Mouse (Mus musculus): Measurements from ENCODE around the gene Naa35. TPM values are rescaled to one million over a fixed set of nuclear protein-coding genes. Genes with fewer than 3 reads are reported as not detected.
A peak's percentile ranks its signal among the peaks of the same experiment; 100 is the strongest.
"Not testable (repeated sequence)": the region's sequence is repeated elsewhere in the genome, so short reads cannot be mapped to it uniquely, and the experiment has no call there.

The Naa35 gene
- polyA plus RNA-seq, 1 experiment, result 57.0 TPM

- Histone ChIP-seq H3K4me1 (ENCODE audit: control insufficient read depth, insufficient read depth, insufficient read length, low read length) (peaks cover 6% of the 10 kb centered on the region), H3K4me3 (ENCODE audit: insufficient read depth, low read depth, low read length) (peak overlapping the region; percentile 81), H3K27ac (replicated peaks; ENCODE audit: low read depth, low read length) (peak overlapping the region; percentile 70)
These were observed 27.7 kb upstream of the Naa35 start for GRCm38 (mm10) chr13:59557185-59557985.

- Histone ChIP-seq H3K4me1 (ENCODE audit: control insufficient read depth, insufficient read depth, insufficient read length, low read length) (peaks cover 6% of the 10 kb centered on the region), H3K27ac (replicated peaks; ENCODE audit: low read depth, low read length) (no peak overlapping the region), H3K4me3 (ENCODE audit: insufficient read depth, low read depth, low read length) (no peak overlapping the region)
These were observed 26.3 kb upstream of the Naa35 start for GRCm38 (mm10) chr13:59558776-59559175.

- H3K27ac ChIP-seq (replicated peaks; ENCODE audit: low read depth, low read length), result no peak overlapping the region
- H3K4me1 ChIP-seq (ENCODE audit: control insufficient read depth, insufficient read depth, insufficient read length, low read length), result no peaks in the 10 kb centered on the region
- no peak overlapping the region for H3K4me3 ChIP-seq (ENCODE audit: insufficient read depth, low read depth, low read length)
These were observed 22.6 kb upstream of the Naa35 start for GRCm38 (mm10) chr13:59562471-59562870.

- H3K4me1 ChIP-seq (ENCODE audit: control insufficient read depth, insufficient read depth, insufficient read length, low read length), result no peaks in the 10 kb centered on the region
- H3K4me3 ChIP-seq (ENCODE audit: insufficient read depth, low read depth, low read length), result no peak overlapping the region
- no peak overlapping the region for H3K27ac ChIP-seq (replicated peaks; ENCODE audit: low read depth, low read length)
These were observed 20.6 kb upstream of the Naa35 start for GRCm38 (mm10) chr13:59564505-59564904.

- Histone ChIP-seq H3K4me1 (ENCODE audit: control insufficient read depth, insufficient read depth, insufficient read length, low read length) (no peaks in the 10 kb centered on the region), H3K27ac (replicated peaks; ENCODE audit: low read depth, low read length) (no peak overlapping the region), H3K4me3 (ENCODE audit: insufficient read depth, low read depth, low read length) (no peak overlapping the region)
These were observed 20.1 kb upstream of the Naa35 start for GRCm38 (mm10) chr13:59564923-59565322.

- H3K27ac ChIP-seq (replicated peaks; ENCODE audit: low read depth, low read length), result no peak overlapping the region
- H3K4me1 ChIP-seq (ENCODE audit: control insufficient read depth, insufficient read depth, insufficient read length, low read length), result no peaks in the 10 kb centered on the region
- no peak overlapping the region for H3K4me3 ChIP-seq (ENCODE audit: insufficient read depth, low read depth, low read length)
These were observed 19.0 kb upstream of the Naa35 start for GRCm38 (mm10) chr13:59565945-59566520.

GRCm38 (mm10) chr13:59571107-59571506 lies 14.0 kb upstream of the Naa35 start:
- Histone ChIP-seq H3K4me1 (ENCODE audit: control insufficient read depth, insufficient read depth, insufficient read length, low read length) (no peaks in the 10 kb centered on the region), H3K4me3 (ENCODE audit: insufficient read depth, low read depth, low read length) (no peak overlapping the region), H3K27ac (replicated peaks; ENCODE audit: low read depth, low read length) (no peak overlapping the region)

GRCm38 (mm10) chr13:59572549-59572948 lies 12.5 kb upstream of the Naa35 start:
- Histone ChIP-seq H3K4me3 (ENCODE audit: insufficient read depth, low read depth, low read length) (no peak overlapping the region), H3K4me1 (ENCODE audit: control insufficient read depth, insufficient read depth, insufficient read length, low read length) (no peaks in the 10 kb centered on the region), H3K27ac (replicated peaks; ENCODE audit: low read depth, low read length) (no peak overlapping the region)

- H3K27ac ChIP-seq (replicated peaks; ENCODE audit: low read depth, low read length), result no peak overlapping the region
- H3K4me1 ChIP-seq (ENCODE audit: control insufficient read depth, insufficient read depth, insufficient read length, low read length), result peaks cover 3% of the 10 kb centered on the region; the same call in 1 of the 2 replicates
- H3K4me3 ChIP-seq (ENCODE audit: insufficient read depth, low read depth, low read length), result no peak overlapping the region
These were observed 4.1 kb upstream of the Naa35 start for GRCm38 (mm10) chr13:59580954-59581353.

GRCm38 (mm10) chr13:59584481-59584880 lies 578 bp upstream of the Naa35 start:
- Histone ChIP-seq H3K4me1 (ENCODE audit: control insufficient read depth, insufficient read depth, insufficient read length, low read length) (peaks cover 4% of the 10 kb centered on the region; the same call in 1 of the 2 replicates), H3K4me3 (ENCODE audit: insufficient read depth, low read depth, low read length) (peak overlapping the region; percentile 53), H3K27ac (replicated peaks; ENCODE audit: low read depth, low read length) (peak overlapping the region; percentile 56)

- Histone ChIP-seq H3K4me1 (ENCODE audit: control insufficient read depth, insufficient read depth, insufficient read length, low read length) (peaks cover 4% of the 10 kb centered on the region; the same call in 1 of the 2 replicates), H3K4me3 (ENCODE audit: insufficient read depth, low read depth, low read length) (peak overlapping the region; percentile 81), H3K27ac (replicated peaks; ENCODE audit: low read depth, low read length) (no peak overlapping the region; the same call in 1 of the 2 replicates)
These were observed 568 bp downstream of the Naa35 start for GRCm38 (mm10) chr13:59585648-59586005.

- Histone ChIP-seq H3K4me1 (ENCODE audit: control insufficient read depth, insufficient read depth, insufficient read length, low read length) (peaks cover 4% of the 10 kb centered on the region; the same call in 1 of the 2 replicates), H3K4me3 (ENCODE audit: insufficient read depth, low read depth, low read length) (no peak overlapping the region), H3K27ac (replicated peaks; ENCODE audit: low read depth, low read length) (no peak overlapping the region)
These were observed 2.1 kb downstream of the Naa35 start for GRCm38 (mm10) chr13:59587201-59587600.

GRCm38 (mm10) chr13:59589672-59590071 lies 4.6 kb downstream of the Naa35 start:
- Histone ChIP-seq H3K27ac (replicated peaks; ENCODE audit: low read depth, low read length) (no peak overlapping the region), H3K4me1 (ENCODE audit: control insufficient read depth, insufficient read depth, insufficient read length, low read length) (peaks cover 4% of the 10 kb centered on the region; the same call in 1 of the 2 replicates), H3K4me3 (ENCODE audit: insufficient read depth, low read depth, low read length) (no peak overlapping the region)

- peaks cover 4% of the 10 kb centered on the region; the same call in 1 of the 2 replicates for H3K4me1 ChIP-seq (ENCODE audit: control insufficient read depth, insufficient read depth, insufficient read length, low read length)
- no peak overlapping the region for H3K27ac ChIP-seq (replicated peaks; ENCODE audit: low read depth, low read length)
- no peak overlapping the region for H3K4me3 ChIP-seq (ENCODE audit: insufficient read depth, low read depth, low read length)
These were observed 5.6 kb downstream of the Naa35 start for GRCm38 (mm10) chr13:59590691-59591090.

- H3K4me3 ChIP-seq (ENCODE audit: insufficient read depth, low read depth, low read length); H3K4me1 ChIP-seq (ENCODE audit: control insufficient read depth, insufficient read depth, insufficient read length, low read length); H3K27ac ChIP-seq (replicated peaks; ENCODE audit: low read depth, low read length): not testable (repeated sequence)
These were observed 7.0 kb downstream of the Naa35 start for GRCm38 (mm10) chr13:59592058-59592457.

- no peaks in the 10 kb centered on the region for H3K4me1 ChIP-seq (ENCODE audit: control insufficient read depth, insufficient read depth, insufficient read length, low read length)
- H3K4me3 ChIP-seq (ENCODE audit: insufficient read depth, low read depth, low read length), result no peak overlapping the region
- no peak overlapping the region for H3K27ac ChIP-seq (replicated peaks; ENCODE audit: low read depth, low read length)
These were observed 7.6 kb downstream of the Naa35 start for GRCm38 (mm10) chr13:59592630-59593029.
